Mouse (Mus musculus): ENCODE data around the gene Aldh9a1. TPM values are rescaled to one million over a fixed set of nuclear protein-coding genes. Genes with fewer than 3 reads are reported as not detected.

Gene Aldh9a1
- 10 to 100 TPM; 21.4 to 23.6 TPM for total RNA-seq (2021)

- intact Hi-C loops (cut with DNase I), result no loop called here
- DNase-seq (ENCODE audit: low spot score), result peak; percentile 83
Measured at GRCm38 (mm10) chr1:167349815-167350596, at the start of gene Aldh9a1. TSS of gene Aldh9a1 (plus strand) at chr1:167349991.

- intact Hi-C loops (cut with DNase I), result no loop called here
- no peak for DNase-seq (ENCODE audit: low spot score)
Measured at GRCm38 (mm10) chr1:167300122-167300521, 49.7 kb upstream of the Aldh9a1 start.

GRCm38 (mm10) chr1:167305501-167306137, 44.2 kb upstream of the Aldh9a1 start:
- intact Hi-C loops (cut with DNase I), result no loop called here
- DNase-seq (ENCODE audit: low spot score), result no peak

GRCm38 (mm10) chr1:167306451-167307240, 43.1 kb upstream of the Aldh9a1 start:
- intact Hi-C loops (cut with DNase I), result no loop called here
- DNase-seq (ENCODE audit: low spot score), result no peak

- no peak for DNase-seq (ENCODE audit: low spot score)
- intact Hi-C loops (cut with DNase I), result loop anchor here (2.0 kb wide), 1 partner anchor 21 kb away; no protein-coding TSS in a partner anchor
Measured at GRCm38 (mm10) chr1:167307674-167308073, 42.1 kb upstream of the Aldh9a1 start.

- peak; percentile 93 for DNase-seq (ENCODE audit: low spot score)
- intact Hi-C loops (cut with DNase I), result loop anchor here (2.0 kb wide), 1 partner anchor 22 kb away; no protein-coding TSS in a partner anchor
Measured at GRCm38 (mm10) chr1:167308261-167309054, 41.3 kb upstream of the Aldh9a1 start, which contains the start of gene Tmco1. TSS of gene Tmco1 (plus strand) at chr1:167308378.

- intact Hi-C loops (cut with DNase I), result loop anchor here (2.0 kb wide), 1 partner anchor 92 kb away; no protein-coding TSS in a partner anchor
- no peak for DNase-seq (ENCODE audit: low spot score)
Measured at GRCm38 (mm10) chr1:167312367-167312766, 37.4 kb upstream of the Aldh9a1 start.

- intact Hi-C loops (cut with DNase I), result loop anchor here (2.0 kb wide), 1 partner anchor 92 kb away; no protein-coding TSS in a partner anchor
- no peak for DNase-seq (ENCODE audit: low spot score)
Measured at GRCm38 (mm10) chr1:167313220-167313619, 36.6 kb upstream of the Aldh9a1 start.

- no peak for DNase-seq (ENCODE audit: low spot score)
- intact Hi-C loops (cut with DNase I), result no loop called here
Measured at GRCm38 (mm10) chr1:167321691-167322090, 28.1 kb upstream of the Aldh9a1 start.

GRCm38 (mm10) chr1:167328776-167329175, 21.0 kb upstream of the Aldh9a1 start:
- intact Hi-C loops (cut with DNase I), result no loop called here
- no peak for DNase-seq (ENCODE audit: low spot score)

GRCm38 (mm10) chr1:167331106-167331505, 18.7 kb upstream of the Aldh9a1 start:
- intact Hi-C loops (cut with DNase I), result no loop called here

GRCm38 (mm10) chr1:167336398-167336797, 13.4 kb upstream of the Aldh9a1 start:
- no peak for DNase-seq (ENCODE audit: low spot score)
- intact Hi-C loops (cut with DNase I), result no loop called here

More at GRCm38 (mm10) chr1:167331106-167331505, 18.7 kb upstream of the Aldh9a1 start:
- DNase-seq (ENCODE audit: low spot score), result no peak

- DNase-seq (ENCODE audit: low spot score), result peak; percentile 41
- intact Hi-C loops (cut with DNase I), result loop anchor here (1.0 kb wide), 1 partner anchor 117 kb away; no protein-coding TSS in a partner anchor
Measured at GRCm38 (mm10) chr1:167337463-167338095, 12.2 kb upstream of the Aldh9a1 start.

- intact Hi-C loops (cut with DNase I), result no loop called here
- DNase-seq (ENCODE audit: low spot score), result no peak
Measured at GRCm38 (mm10) chr1:167339177-167339781, 10.5 kb upstream of the Aldh9a1 start.

- intact Hi-C loops (cut with DNase I), result no loop called here
- no peak for DNase-seq (ENCODE audit: low spot score)
Measured at GRCm38 (mm10) chr1:167340111-167340787, 9.5 kb upstream of the Aldh9a1 start.

GRCm38 (mm10) chr1:167340910-167341528, 8.8 kb upstream of the Aldh9a1 start:
- intact Hi-C loops (cut with DNase I), result no loop called here
- no peak for DNase-seq (ENCODE audit: low spot score)

- intact Hi-C loops (cut with DNase I), result no loop called here
- DNase-seq (ENCODE audit: low spot score), result no peak
Measured at GRCm38 (mm10) chr1:167342831-167343230, 7.0 kb upstream of the Aldh9a1 start.
